Mouse (Mus musculus) C2C12 (cell line): ENCODE measurements around the gene Grhl1.

Experiments used
- CTCF ChIP-seq: IDR thresholded peaks from one replicate; pipeline ENCODE4 v1.5.1; 2011; ENCODE audit not compliant: control insufficient read depth, insufficient read depth, insufficient read length
- USF1 ChIP-seq: IDR thresholded peaks from one replicate; pipeline ENCODE4 v1.6.1; 2011; ENCODE audit warnings: low read depth, mild to moderate bottlenecking, control low read depth, moderate library complexity

DNA sequence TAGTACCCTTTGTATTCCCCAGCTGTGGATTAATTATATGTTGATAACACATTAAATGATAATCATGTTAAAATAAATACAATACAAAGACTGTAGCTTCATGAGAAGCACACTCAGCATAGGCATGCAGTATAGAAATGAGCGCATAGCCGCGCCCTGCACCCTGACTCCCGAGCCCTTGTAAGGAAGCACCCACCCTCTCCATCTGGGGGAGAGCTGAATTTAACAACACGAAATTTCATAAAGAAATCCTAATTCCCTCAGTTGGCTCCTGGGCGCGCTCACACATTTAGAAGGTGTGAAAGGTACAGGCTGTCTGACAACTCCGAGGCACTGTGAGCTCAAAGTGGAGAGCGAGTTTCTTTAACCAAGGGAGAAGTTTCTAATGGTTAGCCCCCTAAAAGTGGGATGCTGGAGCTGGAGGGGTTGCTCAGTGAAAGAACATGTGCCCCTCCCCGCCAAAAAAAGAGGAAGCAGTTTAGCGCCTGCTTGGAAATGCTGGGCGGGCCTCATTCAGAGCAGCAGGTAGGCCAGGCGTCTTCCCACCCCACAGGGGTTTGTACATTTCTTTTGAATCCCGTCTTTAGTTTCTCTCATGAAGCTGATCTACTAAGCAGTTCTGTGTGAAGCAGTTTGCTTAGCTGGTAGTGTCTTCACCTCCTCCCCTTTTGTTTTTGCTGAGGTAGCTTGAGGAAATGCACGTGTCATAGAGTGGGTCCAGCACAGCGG, 30.5 kb upstream of the Grhl1 start:
- TF ChIP-seq USF1 (no peak), CTCF (no peak)
